Mouse (Mus musculus) heart, postnatal 0 days (tissue): ENCODE data around the gene Tigar. TPM values are rescaled to one million over a fixed set of nuclear protein-coding genes. Genes with fewer than 3 reads are reported as not detected.

ENCODE experiments used
- ATAC-seq: fragments of 200-750 bp; cut with Nextera tagmentation; 2 replicates; pipeline ENCODE4 v1.8.0; 2017; ENCODE audit warnings: low read depth, moderate number of reproducible peaks, moderate library complexity; ENCODE audit not compliant: insufficient read depth
- DNase-seq: peaks from one replicate; pipeline ENCODE4 v3.0.0-alpha.2; 2016; ENCODE audit warnings: low spot score
- H3K27ac ChIP-seq: fragments of 300-500 bp; sonication (generic); 2 replicates; pipeline ENCODE4 v1.5.1; 2014; ENCODE audit warnings: low read depth, mild to moderate bottlenecking
- H3K27me3 ChIP-seq: fragments of 300-500 bp; sonication (generic); 2 replicates; pipeline ENCODE4 v1.6.1; 2014; ENCODE audit warnings: low read length, mixed read lengths; ENCODE audit not compliant: control insufficient read depth, insufficient read depth
- H3K36me3 ChIP-seq: fragments of 300-500 bp; sonication (generic); replicated peaks from 2 replicates; pipeline ENCODE4 v1.6.1; 2014; ENCODE audit warnings: low read length, mixed read lengths; ENCODE audit not compliant: control insufficient read depth, insufficient read depth
- H3K4me1 ChIP-seq: fragments of 300-500 bp; sonication (generic); 2 replicates; pipeline ENCODE4 v1.6.1; 2014; ENCODE audit warnings: antibody characterized with exemption; ENCODE audit not compliant: control insufficient read depth, insufficient read depth
- H3K4me2 ChIP-seq: fragments of 300-500 bp; sonication (generic); 2 replicates; pipeline ENCODE4 v1.6.1; 2014; ENCODE audit warnings: low read depth, mild to moderate bottlenecking, low read length, moderate library complexity
- H3K4me3 ChIP-seq: fragments of 300-500 bp; sonication (generic); 2 replicates; pipeline ENCODE4 v1.5.1; 2014; ENCODE audit warnings: low read depth, low read length
- H3K9ac ChIP-seq: fragments of 300-500 bp; sonication (generic); replicated peaks from 2 replicates; pipeline ENCODE4 v1.6.1; 2014; ENCODE audit warnings: low read depth, low read length, mixed read lengths
- H3K9me3 ChIP-seq: fragments of 300-500 bp; sonication (generic); replicated peaks from 2 replicates; pipeline ENCODE4 v1.6.1; 2016; ENCODE audit warnings: low read length; ENCODE audit not compliant: control insufficient read depth
- CTCF ChIP-seq: IDR thresholded peaks from 2 replicates; pipeline ENCODE4 v1.5.1; 2016; ENCODE audit warnings: antibody characterized with exemption, control low read depth, low read depth
- EP300 ChIP-seq: IDR thresholded peaks from 2 replicates; pipeline ENCODE4 v1.6.1; 2016; ENCODE audit warnings: antibody characterized with exemption, low read depth
- WGBS: fragments of 180-500 bp; shearing (Covaris S2); extraction: QIAGEN DNeasy Blood & Tissue Kit; methylation state at CpG from one replicate; pipeline ENCODE4 v1.1.7; 2014; 5-methylcytosine and 5-hydroxymethylcytosine counted together
- polyA plus RNA-seq: library from polyadenylated mRNA; unstranded; fragments of >200 nt; fragmentation: Nextera tagmentation; extraction: Ambion mirVana; gene quantifications from 2 replicates; pipeline ENCODE4 v1.2.1, GENCODE M21; 2015
- total RNA-seq: library from RNA; depleted of rRNA; stranded (reverse); fragments of >200 nt; gene quantifications from 2 replicates; pipeline ENCODE4 v1.2.3, GENCODE M21; 2014; ENCODE audit warnings: low replicate concordance

The Tigar gene
- total and polyA plus RNA-seq, 2 experiments from 2014 or later = 15.6 to 21.1 TPM

DNA sequence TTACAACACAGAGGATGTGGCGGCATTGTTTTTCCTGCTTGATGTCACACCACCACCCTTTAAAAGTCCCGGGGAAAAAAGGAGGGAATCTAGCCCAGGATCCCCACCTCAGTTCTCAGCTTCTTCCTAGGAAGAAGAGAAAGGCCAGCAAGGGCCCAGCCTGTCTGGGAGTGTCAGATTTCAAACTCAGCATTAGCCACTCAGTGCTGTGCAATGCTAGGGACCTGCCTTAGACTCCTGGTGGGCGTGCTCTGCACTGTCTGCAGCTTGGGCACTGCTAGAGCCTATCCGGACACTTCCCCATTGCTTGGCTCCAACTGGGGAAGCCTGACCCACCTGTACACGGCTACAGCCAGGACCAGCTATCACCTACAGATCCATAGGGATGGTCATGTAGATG, 36.5 kb downstream of the Tigar start, which contains the start of gene Fgf23:
Fgf23 (plus strand) TSS at position 86 of the 400 bp plus-strand sequence.
- Histone ChIP-seq H3K4me1 (0 out of 2 replicates have a peak, but pooled peaks cover 5% of the 10 kb centered on the region), H3K27me3 (peaks cover 2% of the 10 kb centered on the region; the same call in 1 of the 2 replicates), H3K4me3 (no peak within 1 kb of the TSS), H3K4me2 (no peak within 1 kb of the TSS), H3K27ac (no peak within 1 kb of the TSS), H3K9me3 (no peaks in the 10 kb centered on the region), H3K9ac (no peak within 1 kb of the TSS), H3K36me3 (no peaks in the 10 kb centered on the region)
- TF ChIP-seq CTCF (no peak), EP300 (no peak)
- ATAC-seq (peak; percentile 64; the same call in 1 of the 2 replicates), DNase-seq (no peak)
- 13% methylated on average over 5 of the region's 5 CpGs for WGBS

DNA sequence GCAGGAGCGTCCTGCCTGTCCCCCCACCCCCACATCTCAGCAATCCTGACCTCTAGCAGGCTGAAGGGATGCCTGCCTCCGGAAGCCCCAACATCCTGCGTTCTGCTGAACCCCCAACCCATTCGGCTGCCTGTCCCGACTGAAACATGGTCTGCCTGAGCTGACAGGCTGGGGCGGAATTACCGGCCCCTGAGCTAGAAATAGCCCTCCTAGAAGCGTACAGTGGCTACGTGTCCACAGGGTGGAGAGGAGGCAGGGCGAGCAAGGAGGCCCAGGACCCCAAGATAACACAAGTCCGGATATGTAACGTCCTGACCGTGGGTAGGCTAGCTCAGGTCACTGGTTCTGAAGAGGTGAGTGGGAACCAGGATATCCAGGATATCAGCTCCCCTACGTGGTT, 44.5 kb downstream of the Tigar start:
- H3K27ac ChIP-seq = no peak overlapping the region
- H3K36me3 ChIP-seq = no peaks in the 10 kb centered on the region
- H3K4me2 ChIP-seq = peak overlapping the region; percentile 64
- 0 out of 2 replicates have a peak overlapping the region, but pooled peaks have one; percentile 6 for H3K9ac ChIP-seq
- TF ChIP-seq EP300 = no peak
- TF ChIP-seq CTCF = peak; percentile 24; the same call in 1 of the 2 replicates
- under 1% methylated on average over 14 of the region's 14 CpGs for WGBS
- peak overlapping the region; percentile 24 for H3K4me3 ChIP-seq
- peak; percentile 81 for ATAC-seq
- no peaks in the 10 kb centered on the region for H3K27me3 ChIP-seq
- peak; percentile 51 for DNase-seq
- no peaks in the 10 kb centered on the region for H3K9me3 ChIP-seq
- H3K4me1 ChIP-seq = peaks cover 9% of the 10 kb centered on the region

DNA sequence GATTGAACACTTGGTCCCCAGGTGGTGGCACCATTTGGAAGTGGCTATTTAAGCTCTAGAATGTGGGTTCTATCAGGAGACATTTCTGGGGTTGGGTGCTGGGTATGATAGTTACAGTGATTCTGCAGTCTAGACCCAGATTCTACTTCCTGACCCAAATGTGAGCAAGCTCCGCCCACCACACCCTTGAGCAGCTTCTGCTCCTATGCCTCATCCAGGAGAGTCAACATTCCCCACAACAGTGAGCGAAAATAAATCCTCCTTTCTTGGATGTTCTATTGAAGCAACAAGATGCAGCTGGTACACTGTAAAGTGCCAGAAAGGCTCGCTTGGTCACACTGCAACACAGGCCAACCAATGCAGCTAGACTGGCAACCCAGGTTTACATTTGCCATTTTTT, 45.4 kb downstream of the Tigar start:
- WGBS = 91% methylated on average over 3 of the region's 3 CpGs
- DNase-seq (no peak), ATAC-seq (no peak)
- Histone ChIP-seq H3K4me2 (no peak overlapping the region), H3K4me1 (peaks cover 9% of the 10 kb centered on the region), H3K27ac (no peak overlapping the region), H3K4me3 (no peak overlapping the region), H3K27me3 (no peaks in the 10 kb centered on the region), H3K36me3 (no peaks in the 10 kb centered on the region), H3K9ac (no peak overlapping the region), H3K9me3 (no peaks in the 10 kb centered on the region)
- no peak for TF ChIP-seq CTCF
- TF ChIP-seq EP300 = no peak

DNA sequence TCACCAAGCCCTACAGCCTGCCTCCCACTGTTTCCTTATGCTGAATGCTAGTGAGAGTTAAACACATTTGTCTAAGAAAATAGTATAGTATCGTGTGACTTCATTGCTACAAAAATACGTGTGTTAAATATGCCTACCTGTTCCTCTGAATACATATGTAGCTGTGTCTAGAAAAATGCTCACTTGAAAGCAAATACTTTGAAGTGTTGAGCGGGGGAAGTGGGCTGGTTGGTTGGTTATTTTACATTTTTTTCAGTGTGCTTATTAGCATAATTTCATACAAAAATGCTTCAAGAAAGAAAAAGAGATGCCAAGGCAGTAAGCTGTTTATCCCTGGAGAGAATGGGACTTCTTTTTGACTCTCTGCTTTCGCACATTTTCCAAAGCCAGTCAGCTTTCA, 49.4 kb downstream of the Tigar start:
- no peak for DNase-seq
- TF ChIP-seq EP300 (no peak), CTCF (no peak)
- Histone ChIP-seq H3K4me3 (no peak overlapping the region), H3K4me1 (peaks cover 4% of the 10 kb centered on the region), H3K4me2 (no peak overlapping the region), H3K36me3 (no peaks in the 10 kb centered on the region), H3K9ac (no peak overlapping the region), H3K27ac (no peak overlapping the region), H3K9me3 (no peaks in the 10 kb centered on the region), H3K27me3 (no peaks in the 10 kb centered on the region)
- 81% methylated on average over 4 of the region's 4 CpGs for WGBS
- ATAC-seq = no peak

DNA sequence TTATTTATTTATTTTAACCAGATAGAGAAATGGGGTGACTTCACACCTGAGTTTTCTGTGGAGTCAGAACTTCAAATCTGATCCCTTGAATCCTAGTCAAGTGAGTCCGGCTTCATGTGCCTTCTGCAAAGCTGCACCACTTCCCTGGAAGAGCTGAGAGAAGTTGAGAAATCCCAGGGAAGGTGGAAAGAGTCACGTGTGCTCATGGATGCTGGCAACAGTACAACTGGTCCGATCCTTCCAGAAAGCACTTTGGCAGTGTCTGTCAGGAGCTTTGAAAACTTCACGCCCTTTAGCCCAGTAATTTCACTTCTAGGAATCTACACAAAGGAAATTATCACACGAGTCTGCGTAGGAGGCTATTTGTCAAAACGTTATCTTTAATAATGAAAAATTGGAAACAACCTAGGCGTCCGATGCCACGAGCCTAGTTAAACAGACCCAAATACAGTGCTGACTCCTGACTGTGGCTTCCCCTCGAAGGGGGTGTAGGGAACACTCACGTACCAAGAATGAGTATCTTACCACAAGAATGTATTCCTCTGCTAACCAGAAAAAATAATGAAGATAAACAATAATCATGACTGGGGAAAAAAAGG, 52.3 kb downstream of the Tigar start:
- Histone ChIP-seq H3K27me3 (no peaks in the 10 kb centered on the region), H3K4me2 (no peak overlapping the region), H3K4me3 (no peak overlapping the region), H3K9me3 (no peaks in the 10 kb centered on the region), H3K27ac (no peak overlapping the region), H3K36me3 (no peaks in the 10 kb centered on the region), H3K4me1 (no peaks in the 10 kb centered on the region), H3K9ac (no peak overlapping the region)
- no peak for ATAC-seq
- no peak for TF ChIP-seq EP300
- TF ChIP-seq CTCF = no peak
- peak; percentile 24 for DNase-seq
- 55% methylated on average over 12 of the region's 12 CpGs for WGBS

DNA sequence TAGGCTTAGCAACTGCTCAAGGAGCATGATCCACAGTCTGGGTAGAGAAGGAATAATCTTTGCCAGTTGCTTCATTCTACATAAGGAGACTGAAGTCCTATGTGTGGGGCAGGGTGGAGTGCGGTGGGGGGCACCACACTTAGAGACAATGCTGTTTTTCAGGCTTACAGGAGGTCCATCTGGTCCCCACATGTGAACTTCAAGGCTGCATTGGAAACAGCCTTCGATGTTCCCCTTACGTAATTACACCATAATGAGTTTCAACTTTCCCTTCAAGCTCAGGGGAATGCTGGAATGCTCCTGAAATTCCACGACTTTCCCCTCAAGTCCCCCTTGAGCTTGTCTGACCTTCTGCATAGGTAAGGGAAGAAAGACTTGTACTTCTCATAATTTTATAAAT, 58.5 kb downstream of the Tigar start:
- TF ChIP-seq EP300 (no peak), CTCF (no peak)
- no peak overlapping the region for H3K27ac ChIP-seq
- no peak overlapping the region for H3K9ac ChIP-seq
- no peak for ATAC-seq
- WGBS = 69% methylated on average over 4 of the region's 4 CpGs
- H3K9me3 ChIP-seq = no peaks in the 10 kb centered on the region
- no peaks in the 10 kb centered on the region for H3K36me3 ChIP-seq
- H3K4me3 ChIP-seq = no peak overlapping the region
- no peak for DNase-seq
- no peaks in the 10 kb centered on the region for H3K4me1 ChIP-seq
- no peaks in the 10 kb centered on the region for H3K27me3 ChIP-seq
- H3K4me2 ChIP-seq = no peak overlapping the region
